Mouse (Mus musculus) Patski (cell line): ENCODE results near the gene 0610030E20Rik. TPM values are rescaled to one million over a fixed set of nuclear protein-coding genes. Genes with fewer than 3 reads are reported as not detected.

ENCODE experiments used
- ATAC-seq: fragments of 100-300 bp; one replicate; pipeline ENCODE4 v1.8.0; 2021
- CTCF ChIA-PET: fragments of 350-600 bp; sonication (Branson Sonifier 250); formaldehyde crosslinking; loops from one replicate; lab custom pipeline; 2022; ENCODE audit warnings: inconsistent platforms; lab: Charles Lee
- POLR2A ChIA-PET: fragments of 350-600 bp; sonication (Branson Sonifier 250); formaldehyde crosslinking; loops from one replicate; lab custom pipeline; 2022; ENCODE audit warnings: antibody characterized with exemption, inconsistent platforms; lab: Charles Lee
- DNase-seq: peaks from one replicate; pipeline ENCODE4 v3.0.0-alpha.2; 2011; ENCODE audit warnings: low read depth, low spot score
- H3K27me3 ChIP-seq: fragments of 371-371 bp; one replicate; pipeline ENCODE4 v1.5.1; 2021
- CTCF ChIP-seq: fragments of 100-300 bp; IDR thresholded peaks from one replicate; pipeline ENCODE4 v1.5.1; 2021
- in situ Hi-C: fragments of 300-500 bp; cut with MboI; formaldehyde crosslinking; loops from 3 replicates; pipeline ENCODE4 v1.11.1; 2018; ENCODE audit warnings: low pct_unique_long_range_greater_than_20kb, mixed read lengths
- polyA plus RNA-seq: library from polyadenylated mRNA; unstranded; gene quantifications from one replicate; pipeline ENCODE4 v1.2.3, GENCODE M21; 2021

0610030E20Rik gene
- polyA plus RNA-seq, 1 experiment from 2014 or later = 13.8 TPM

DNA sequence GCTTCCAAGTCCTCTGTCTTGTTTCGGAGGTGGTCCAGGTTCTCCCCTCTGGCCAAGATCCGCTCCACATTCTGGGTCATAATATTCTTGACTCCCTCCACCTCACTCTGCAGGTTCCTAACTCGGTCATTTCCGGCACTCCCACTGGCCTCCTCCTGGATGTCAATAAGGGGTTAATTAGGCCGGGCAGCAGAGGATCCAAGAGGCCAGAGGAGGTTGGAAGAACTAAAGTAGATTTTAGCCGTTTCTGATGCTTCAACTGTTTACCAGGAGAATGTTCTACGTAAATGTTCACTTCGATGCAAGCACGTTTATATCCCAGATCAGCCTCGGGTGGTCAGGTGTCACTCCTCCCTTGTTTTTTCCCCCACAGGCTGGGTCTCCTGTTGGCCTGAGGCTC is 41.1 kb downstream of the 0610030E20Rik start:
- ChIA-PET POLR2A (interaction anchor here (0.9 kb wide), 1 partner anchor 43 kb away, joined by 3 read pairs; the partner anchor contains the start of gene Usp39), CTCF (interaction anchor here (1.5 kb wide), 1 partner anchor 19 kb away, joined by 4 read pairs; no protein-coding TSS in a partner anchor)
- ATAC-seq (no peak), DNase-seq (no peak)
- no peak for TF ChIP-seq CTCF
- no peaks in the 10 kb centered on the region for H3K27me3 ChIP-seq
- in situ Hi-C loops = no loop called here

DNA sequence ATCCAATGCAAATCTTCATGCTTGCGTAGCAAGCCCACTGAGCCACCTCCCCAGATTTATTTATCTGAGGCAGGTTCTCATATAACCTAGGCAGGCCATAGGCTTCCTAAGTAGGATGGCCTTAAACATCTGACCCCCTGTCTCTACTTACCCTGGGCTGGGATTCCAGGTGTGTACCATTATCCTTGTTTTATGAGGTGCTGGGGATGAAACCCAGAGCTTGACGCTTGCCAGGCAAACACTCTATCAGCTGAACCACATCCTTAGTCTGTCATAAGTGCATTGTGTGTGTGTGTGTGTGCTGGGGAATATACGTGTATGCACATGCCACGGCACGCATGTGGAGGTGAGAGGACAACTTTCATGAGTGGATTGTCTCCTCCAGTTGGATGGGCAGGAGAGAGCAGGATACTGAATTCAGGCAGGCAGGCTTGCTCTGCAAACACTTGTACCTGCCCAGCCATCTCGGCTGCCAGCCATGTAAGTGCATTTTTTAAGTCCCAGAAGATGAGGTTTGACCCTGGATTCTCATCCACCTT is 41.7 kb downstream of the 0610030E20Rik start:
- ChIA-PET POLR2A (interaction anchor here (1.7 kb wide), 1 partner anchor 10 kb away, joined by 7 read pairs; the partner anchor contains the start of gene Vamp5), CTCF (interaction anchor here (1.2 to 3.2 kb wide), 5 partner anchors 8 to 35 kb away, joined by 4 to 11 read pairs (median 4); partner anchors contain the start of gene Vamp5)
- in situ Hi-C loops = no loop called here
- no peak for TF ChIP-seq CTCF
- DNase-seq = no peak
- ATAC-seq = no peak
- H3K27me3 ChIP-seq = no peaks in the 10 kb centered on the region

DNA sequence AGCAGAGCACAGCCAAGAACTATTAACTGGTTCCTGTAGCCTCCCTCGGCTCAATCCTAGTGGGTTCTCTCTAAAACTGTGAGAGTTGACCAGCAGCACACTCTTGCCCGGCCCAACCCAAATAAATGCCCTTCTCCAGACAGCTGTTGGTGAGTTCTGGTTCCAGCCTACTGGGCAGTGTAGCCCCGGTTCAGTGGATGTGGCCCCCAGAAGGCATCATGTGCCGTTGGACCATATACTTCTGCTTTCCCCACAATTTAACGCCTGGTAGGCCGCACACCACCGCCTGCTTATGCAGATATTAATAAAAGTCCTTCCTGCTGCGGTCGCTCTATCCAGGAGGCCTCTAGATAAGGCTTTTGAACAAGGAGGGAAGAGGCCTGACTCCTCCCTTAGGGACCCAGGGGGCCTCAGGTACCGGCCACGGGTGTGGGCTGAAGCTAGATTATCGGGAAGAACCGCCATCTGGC is 42.4 kb downstream of the 0610030E20Rik start:
- CTCF ChIA-PET = interaction anchor here (0.9 to 3.2 kb wide), 14 partner anchors 8 to 65 kb away, joined by 3 to 11 read pairs (median 4); partner anchors contain the start of genes Tmem150a and Vamp5
- POLR2A ChIA-PET = interaction anchor here (0.8 to 1.7 kb wide), 3 partner anchors 10 to 26 kb away, joined by 3 to 7 read pairs (median 3); partner anchors contain the start of genes Rnf181 and Vamp5
- TF ChIP-seq CTCF = no peak
- in situ Hi-C loops = no loop called here
- ATAC-seq = peak; percentile 15
- DNase-seq = no peak
- no peaks in the 10 kb centered on the region for H3K27me3 ChIP-seq

DNA sequence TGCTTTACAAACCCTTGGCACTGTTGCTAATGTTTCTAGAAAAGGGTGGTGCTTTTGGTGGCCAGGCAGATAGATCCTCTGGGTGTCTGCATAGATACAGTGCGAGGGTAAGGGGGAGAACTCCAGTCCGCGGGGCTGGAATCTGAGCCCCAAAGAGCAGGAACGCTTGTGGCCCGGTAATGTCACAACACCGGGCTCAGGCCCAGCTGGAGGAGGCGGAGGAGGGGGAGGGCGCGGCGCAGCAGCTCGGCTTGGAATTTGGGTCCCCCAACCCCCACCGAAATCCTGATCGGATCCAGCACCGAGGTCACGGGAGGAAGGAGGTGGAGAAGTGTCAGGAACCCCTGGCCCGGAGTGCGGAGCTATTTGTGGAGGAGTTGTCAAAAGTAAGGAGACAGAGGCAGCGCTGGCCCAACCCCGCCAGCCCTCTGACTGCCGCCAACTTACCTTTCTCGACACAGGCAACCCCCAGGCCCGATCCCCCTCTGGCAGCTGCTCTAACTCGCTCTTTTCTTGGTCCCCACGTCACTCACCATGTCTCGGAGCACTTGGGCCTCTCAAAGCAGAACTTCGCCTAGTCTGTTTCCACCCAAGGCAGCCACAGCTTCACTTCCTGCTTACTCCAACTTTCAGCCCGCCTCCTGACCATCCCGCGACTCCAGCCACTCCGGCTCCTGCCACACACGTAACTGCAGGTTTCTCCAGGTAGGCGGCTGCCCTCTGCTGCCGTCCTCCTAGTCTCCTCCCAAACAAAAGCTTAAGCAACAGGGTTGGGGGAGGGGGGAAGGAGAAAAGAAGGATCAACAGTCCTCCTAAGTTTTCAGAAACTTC is 43.0 kb downstream of the 0610030E20Rik start, which contains the start of gene Vamp8:
Vamp8 (minus strand) TSS at position 763 of the 831 bp plus-strand sequence.
- POLR2A ChIA-PET = interaction anchor here (0.5 to 1.7 kb wide), 5 partner anchors 11 to 64 kb away, joined by 3 to 7 read pairs (median 3); partner anchors contain the start of genes Rnf181 and Vamp5
- CTCF ChIA-PET = interaction anchor here (0.9 to 3.2 kb wide), 14 partner anchors 8 to 65 kb away, joined by 3 to 11 read pairs (median 4); partner anchors contain the start of genes Tmem150a and Vamp5
- H3K27me3 ChIP-seq = no peaks in the 10 kb centered on the region
- DNase-seq = no peak
- no peak for TF ChIP-seq CTCF
- peak; percentile 68 for ATAC-seq
- in situ Hi-C loops = no loop called here

DNA sequence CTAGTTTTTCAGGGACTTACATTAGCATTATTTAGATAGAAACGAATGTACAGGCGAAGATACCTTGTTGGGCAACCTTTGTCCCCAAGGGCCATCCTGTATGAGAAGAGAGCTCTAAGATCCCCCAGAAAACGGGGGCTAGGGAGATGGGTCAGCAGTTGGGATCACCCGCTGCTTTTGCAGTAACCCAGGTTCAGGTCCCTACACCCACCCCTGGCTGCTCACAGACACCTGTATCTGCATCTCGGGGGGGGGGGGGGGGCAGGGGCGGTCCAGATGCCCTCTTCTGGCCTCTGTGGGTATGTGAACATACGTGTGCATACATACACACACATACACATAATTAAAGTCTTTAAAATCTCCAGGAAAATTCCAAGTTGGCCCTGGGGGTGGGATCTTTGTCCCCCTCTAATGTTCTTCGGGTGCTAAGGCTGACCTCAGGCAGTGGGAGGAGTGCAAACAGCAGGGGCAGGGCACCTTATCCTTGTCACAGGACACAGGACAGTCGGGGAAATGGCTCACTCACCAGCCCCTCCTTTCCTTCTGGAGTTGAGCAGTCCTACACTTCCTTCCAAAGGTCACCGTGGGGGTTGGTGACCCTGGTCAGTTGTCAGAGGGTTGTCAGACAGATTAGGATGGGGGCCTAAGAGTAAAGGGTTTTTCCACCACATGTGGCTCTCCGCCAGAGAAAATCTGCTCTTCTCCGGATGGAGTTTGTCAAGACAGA is 43.8 kb downstream of the 0610030E20Rik start:
- POLR2A ChIA-PET = interaction anchor here (1.1 to 1.2 kb wide), 2 partner anchors 20 to 27 kb away, joined by 3 to 4 read pairs; no protein-coding TSS in a partner anchor
- no peak for ATAC-seq
- in situ Hi-C loops = no loop called here

DNA sequence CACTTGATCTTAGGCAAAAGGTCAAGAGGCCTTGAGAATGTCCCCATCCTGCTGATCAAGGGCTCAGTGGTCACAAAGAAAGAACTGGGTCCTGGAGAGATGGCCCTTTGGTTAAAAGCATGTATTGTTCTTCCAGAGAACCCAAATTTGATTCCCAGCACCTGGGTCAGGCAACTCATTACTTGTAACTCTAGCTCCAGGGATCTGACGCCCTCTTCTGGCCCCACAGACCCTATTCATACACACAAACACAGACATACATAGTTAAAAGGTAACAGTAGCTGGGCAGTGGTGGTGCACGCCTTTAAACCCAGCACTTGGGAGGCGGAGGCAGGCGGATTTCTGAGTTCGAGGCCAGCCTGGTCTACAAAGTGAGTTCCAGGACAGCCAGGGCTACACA is 45.2 kb downstream of the 0610030E20Rik start:
- in situ Hi-C loops = no loop called here
- no peak for TF ChIP-seq CTCF
- CTCF ChIA-PET = interaction anchor here (1.3 kb wide), 1 partner anchor 10 kb away, joined by 4 read pairs; no protein-coding TSS in a partner anchor

More for the DNA sequence above, 43.8 kb downstream of the 0610030E20Rik start:
- DNase-seq = no peak
- H3K27me3 ChIP-seq = no peaks in the 10 kb centered on the region
- CTCF ChIA-PET = interaction anchor here (0.8 to 3.2 kb wide), 11 partner anchors 9 to 66 kb away, joined by 3 to 11 read pairs (median 5); partner anchors contain the start of genes Tmem150a and Vamp5
- no peak for TF ChIP-seq CTCF

DNA sequence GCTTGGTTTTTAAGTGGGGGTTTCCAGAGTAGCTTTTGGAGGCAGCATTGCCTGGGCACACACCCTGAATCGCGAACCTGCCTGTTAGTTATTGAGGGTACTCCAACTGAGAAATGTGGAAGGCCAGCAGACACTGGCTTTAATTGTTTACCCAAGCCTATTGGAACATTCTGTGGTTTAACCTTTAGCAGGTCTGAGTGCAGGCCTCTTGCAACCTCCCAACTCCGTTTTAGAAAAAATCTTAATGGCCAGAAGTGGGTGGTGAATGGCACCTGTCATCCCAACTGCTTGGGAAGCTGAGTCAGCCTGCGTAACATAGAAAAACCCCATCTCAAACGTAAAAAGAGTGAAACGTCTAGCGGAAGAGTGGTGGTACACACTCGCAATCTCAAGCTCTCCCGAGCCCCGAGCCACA is 49.7 kb downstream of the 0610030E20Rik start:
- CTCF ChIA-PET = interaction anchor here (0.9 to 1.1 kb wide), 3 partner anchors 11 to 16 kb away, joined by 3 read pairs; no protein-coding TSS in a partner anchor
- ATAC-seq (no peak), DNase-seq (no peak)
- POLR2A ChIA-PET = no interaction called here
- no peak for TF ChIP-seq CTCF
- in situ Hi-C loops = no loop called here
- H3K27me3 ChIP-seq = no peaks in the 10 kb centered on the region

More for the DNA sequence above, 45.2 kb downstream of the 0610030E20Rik start:
- POLR2A ChIA-PET = no interaction called here
- DNase-seq (no peak), ATAC-seq (no peak)
- no peaks in the 10 kb centered on the region for H3K27me3 ChIP-seq

DNA sequence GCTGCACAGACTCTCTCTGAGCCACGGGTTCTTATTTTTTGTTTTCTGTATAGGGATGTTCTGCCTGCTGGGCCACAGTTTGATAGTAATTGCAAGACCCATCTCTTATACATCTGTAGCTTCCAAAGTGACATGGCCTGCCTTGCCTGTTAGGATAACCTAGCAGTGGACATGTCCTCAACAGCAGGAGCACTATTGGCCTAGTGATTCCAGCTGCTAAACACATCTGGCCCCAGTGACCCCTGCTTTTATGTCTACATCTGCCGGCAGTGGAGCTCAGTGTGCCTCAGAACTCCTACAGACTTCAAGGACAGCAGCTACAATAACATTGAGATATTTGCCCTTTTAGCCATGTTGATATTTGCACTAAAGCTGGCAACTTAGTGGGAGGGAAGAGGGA is 52.9 kb downstream of the 0610030E20Rik start:
- POLR2A ChIA-PET = no interaction called here
- CTCF ChIA-PET = interaction anchor here (1.0 to 1.9 kb wide), 3 partner anchors 9 to 35 kb away, joined by 5 to 7 read pairs (median 5); partner anchors contain the start of gene Vamp8
- TF ChIP-seq CTCF = no peak
- no peaks in the 10 kb centered on the region for H3K27me3 ChIP-seq
- DNase-seq = no peak
- ATAC-seq = no peak
- in situ Hi-C loops = no loop called here

DNA sequence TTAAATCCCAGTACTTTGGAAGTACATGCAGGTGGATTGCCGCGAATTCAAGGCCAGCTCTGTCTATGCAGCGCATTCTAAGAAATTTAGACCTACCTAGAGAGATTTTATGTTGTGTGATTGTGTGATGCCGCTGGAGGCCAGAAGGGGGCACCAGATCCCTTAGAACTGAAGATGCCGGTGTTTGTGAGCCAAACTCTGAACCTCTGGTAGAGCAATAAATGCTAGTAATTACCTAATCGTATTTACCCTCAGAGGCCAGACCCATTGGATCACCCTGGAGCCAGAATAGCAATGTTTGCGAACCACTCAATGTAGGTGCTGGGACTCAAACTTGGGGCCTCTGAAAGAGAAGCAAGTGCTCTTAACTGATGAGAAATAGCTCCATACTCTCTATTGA is 54.8 kb downstream of the 0610030E20Rik start:
- no peak for ATAC-seq
- ChIA-PET POLR2A (no interaction called here), CTCF (interaction anchor here (0.7 to 1.9 kb wide), 5 partner anchors 9 to 81 kb away, joined by 3 to 11 read pairs (median 4); partner anchors contain the start of gene Vamp8)
- TF ChIP-seq CTCF = peak; percentile 94
- no peaks in the 10 kb centered on the region for H3K27me3 ChIP-seq
- in situ Hi-C loops = no loop called here
- DNase-seq = no peak

Other genes starting within 250 kb of the 0610030E20Rik start
- 42.0 TPM for gene St3gal5, start 249.7 kb upstream of the 0610030E20Rik start, polyA plus RNA-seq
- 5.7 TPM for gene Atoh8, start 111.7 kb upstream of the 0610030E20Rik start, polyA plus RNA-seq
- 0.05 TPM for gene Sftpb, start 42.7 kb upstream of the 0610030E20Rik start, polyA plus RNA-seq
- 64.7 TPM for gene Usp39, start 2.1 kb upstream of the 0610030E20Rik start, polyA plus RNA-seq
- gene Tmem150a, start 8.1 kb downstream of the 0610030E20Rik start, polyA plus RNA-seq = 39.8 TPM
- 98.4 TPM for gene Rnf181, start 19.6 kb downstream of the 0610030E20Rik start, polyA plus RNA-seq
- gene Vamp5, start 33.2 kb downstream of the 0610030E20Rik start, polyA plus RNA-seq = 33.2 TPM
- 189 TPM for gene Vamp8, start 43.4 kb downstream of the 0610030E20Rik start, polyA plus RNA-seq
- gene Ggcx, start 67.0 kb downstream of the 0610030E20Rik start, polyA plus RNA-seq = 36.3 TPM
- gene Mat2a, start 92.2 kb downstream of the 0610030E20Rik start, polyA plus RNA-seq = 181 TPM
- 0.26 TPM for gene Sh2d6, start 174.4 kb downstream of the 0610030E20Rik start, polyA plus RNA-seq
- 230 TPM for gene Capg, start 197.1 kb downstream of the 0610030E20Rik start, polyA plus RNA-seq